Mouse (Mus musculus) CH12.LX (cell line): ENCODE data around the gene Intu.

Experiments used
- CTCF ChIP-seq, 2 experiments: IDR thresholded peaks in 1 of 2; conservative IDR thresholded peaks in 1 of 2; 2 replicates each; pipeline ENCODE4 v1.5.1; 2011 to 2012; ENCODE audit warnings: low read depth in 2 of 2, low read length in 2 of 2, improper control_type of control experiment in 1 of 2, inconsistent platforms in 1 of 2, mild to moderate bottlenecking in 1 of 2, moderate library complexity in 1 of 2
- SIN3A ChIP-seq: IDR thresholded peaks from 2 replicates; pipeline ENCODE4 v1.6.1; 2012; ENCODE audit warnings: low read length, improper control_type of control experiment, inconsistent platforms

- TF ChIP-seq SIN3A (no peak), CTCF (conservative IDR thresholded peaks at IDR 0.05 in 1 of 2, IDR thresholded peaks at IDR 0.05 in 1 of 2; ENCODE audit: low read depth in 2 of 2, low read length in 2 of 2) (no peak)
Measured at GRCm38 (mm10) chr3:40654028-40654427, 122.9 kb downstream of the Intu start.
